Mouse (Mus musculus) stomach, embryonic 14.5 days (tissue): ENCODE measurements around the gene Epb41l5. TPM values are rescaled to one million over a fixed set of nuclear protein-coding genes. Genes with fewer than 3 reads are reported as not detected.

Experiments
- ATAC-seq: fragments of 200-750 bp; cut with Nextera tagmentation; 2 replicates; pipeline ENCODE4 v1.8.0; 2017; ENCODE audit warnings: low read depth, moderate TSS enrichment; ENCODE audit not compliant: insufficient number of reproducible peaks, insufficient read depth, low FRiP score
- H3K27ac ChIP-seq: fragments of 300-500 bp; sonication (generic); 2 replicates; pipeline ENCODE4 v1.5.1; 2014; ENCODE audit warnings: mild to moderate bottlenecking, low read length, moderate library complexity, mixed read lengths
- H3K27me3 ChIP-seq: fragments of 300-500 bp; sonication (generic); 2 replicates; pipeline ENCODE4 v1.6.1; 2014; ENCODE audit warnings: low read length, control low read depth, mixed read lengths; ENCODE audit not compliant: control insufficient read depth, insufficient read depth
- H3K36me3 ChIP-seq: fragments of 300-500 bp; sonication (generic); 2 replicates; pipeline ENCODE4 v1.6.1; 2014; ENCODE audit warnings: mild to moderate bottlenecking, control low read depth, low read length, moderate library complexity, mixed read lengths; ENCODE audit not compliant: control insufficient read depth, insufficient read depth
- H3K4me1 ChIP-seq: fragments of 300-500 bp; sonication (generic); 2 replicates; pipeline ENCODE4 v1.6.1; 2014; ENCODE audit warnings: low read length, control low read depth, mixed read lengths; ENCODE audit not compliant: control insufficient read depth, insufficient read depth
- H3K4me2 ChIP-seq: fragments of 300-500 bp; sonication (generic); replicated peaks from 2 replicates; pipeline ENCODE4 v1.6.1; 2014; ENCODE audit warnings: low read depth, low read length, control low read depth
- H3K4me3 ChIP-seq: fragments of 300-500 bp; sonication (generic); 2 replicates; pipeline ENCODE4 v1.5.1; 2014; ENCODE audit warnings: low read depth, low read length, control low read depth
- H3K9ac ChIP-seq: fragments of 300-500 bp; sonication (generic); replicated peaks from 2 replicates; pipeline ENCODE4 v1.6.1; 2014; ENCODE audit warnings: low read depth, mild to moderate bottlenecking, control low read depth, low read length, moderate library complexity, mixed read lengths
- H3K9me3 ChIP-seq: fragments of 300-500 bp; sonication (generic); 2 replicates; pipeline ENCODE4 v1.6.1; 2016; ENCODE audit warnings: low read depth, low read length, control low read depth; ENCODE audit not compliant: control insufficient read depth
- WGBS: fragments of 180-500 bp; shearing (Covaris S2); extraction: QIAGEN DNeasy Blood & Tissue Kit; methylation state at CpG from one replicate; pipeline ENCODE4 v1.1.7; 2014; 5-methylcytosine and 5-hydroxymethylcytosine counted together
- polyA plus RNA-seq: library from polyadenylated mRNA; unstranded; fragments of >200 nt; fragmentation: Nextera tagmentation; extraction: Ambion mirVana; gene quantifications from 2 replicates; pipeline ENCODE4 v1.2.1, GENCODE M21; 2014

The Epb41l5 gene
- polyA plus RNA-seq, 1 experiment from 2014 or later: 45.0 TPM

DNA sequence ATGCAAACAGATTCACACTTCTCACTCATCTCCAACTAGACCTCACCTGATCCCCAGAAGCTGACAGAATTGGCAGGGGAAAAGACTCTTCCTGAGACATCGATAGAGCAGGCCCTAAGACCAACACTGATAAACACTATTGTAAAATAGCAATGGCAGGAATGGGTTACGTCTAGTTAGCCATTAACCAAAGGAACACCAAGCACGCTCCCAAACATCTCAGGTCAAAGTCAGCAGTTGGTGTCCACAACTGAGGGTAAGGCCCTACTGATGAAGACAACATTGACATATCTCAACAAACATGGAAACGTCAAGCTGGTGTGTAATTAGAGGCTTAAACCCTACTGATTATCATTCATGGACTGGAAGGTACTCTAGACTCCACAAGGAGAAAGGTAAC is 83.3 kb downstream of the Epb41l5 start:
- ATAC-seq: no peak
- Histone ChIP-seq H3K4me2 (no peak overlapping the region), H3K27ac (no peak overlapping the region), H3K4me3 (no peak overlapping the region), H3K27me3 (no peaks in the 10 kb centered on the region), H3K9me3 (no peaks in the 10 kb centered on the region), H3K9ac (no peak overlapping the region), H3K36me3 (no peaks in the 10 kb centered on the region; the same call in 1 of the 2 replicates), H3K4me1 (no peaks in the 10 kb centered on the region)
- WGBS: 83% methylated on average over 4 of the region's 4 CpGs

DNA sequence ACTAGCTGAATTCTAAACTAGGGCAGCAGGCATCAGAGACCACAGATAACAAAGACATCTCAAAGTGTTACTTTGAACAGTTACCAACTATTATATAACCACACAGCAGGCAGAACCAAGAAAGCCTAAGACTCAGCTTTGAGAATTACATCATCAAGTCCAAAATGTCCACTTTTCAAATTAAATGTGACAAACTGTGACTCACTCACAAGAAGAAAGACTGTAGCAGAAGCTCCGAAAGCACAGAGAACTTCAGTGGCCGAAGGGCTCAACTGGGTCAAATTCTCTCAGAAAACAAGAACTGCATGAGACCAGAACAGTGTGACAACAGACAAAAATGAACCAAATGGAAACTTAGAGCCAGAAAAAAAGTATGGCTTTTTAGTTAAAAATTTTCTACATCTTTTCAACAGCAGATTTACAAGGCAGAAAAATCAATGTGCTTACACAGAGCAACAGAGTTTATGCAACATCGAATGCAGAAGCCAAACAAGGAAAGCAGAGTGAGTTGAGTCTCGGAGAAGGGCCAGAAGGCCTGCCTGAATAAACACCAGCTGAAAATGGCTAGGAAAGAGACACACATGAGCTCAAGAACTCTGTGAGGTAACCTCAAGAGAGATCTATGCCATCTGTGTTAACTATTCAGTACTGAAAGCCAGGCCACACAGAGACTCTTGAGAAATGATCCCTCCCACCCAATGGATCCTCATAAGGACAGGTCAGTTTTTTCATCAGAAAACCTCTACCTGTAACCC is 91.0 kb downstream of the Epb41l5 start:
- no peak for ATAC-seq
- no peak overlapping the region for H3K9ac ChIP-seq
- no peaks in the 10 kb centered on the region for H3K4me1 ChIP-seq
- no peaks in the 10 kb centered on the region for H3K9me3 ChIP-seq
- H3K36me3 ChIP-seq: no peaks in the 10 kb centered on the region; the same call in 1 of the 2 replicates
- H3K27ac ChIP-seq: no peak overlapping the region
- no peak overlapping the region for H3K4me3 ChIP-seq
- no peaks in the 10 kb centered on the region for H3K27me3 ChIP-seq
- H3K4me2 ChIP-seq: no peak overlapping the region
- 78% methylated on average over 4 of the region's 4 CpGs for WGBS

DNA sequence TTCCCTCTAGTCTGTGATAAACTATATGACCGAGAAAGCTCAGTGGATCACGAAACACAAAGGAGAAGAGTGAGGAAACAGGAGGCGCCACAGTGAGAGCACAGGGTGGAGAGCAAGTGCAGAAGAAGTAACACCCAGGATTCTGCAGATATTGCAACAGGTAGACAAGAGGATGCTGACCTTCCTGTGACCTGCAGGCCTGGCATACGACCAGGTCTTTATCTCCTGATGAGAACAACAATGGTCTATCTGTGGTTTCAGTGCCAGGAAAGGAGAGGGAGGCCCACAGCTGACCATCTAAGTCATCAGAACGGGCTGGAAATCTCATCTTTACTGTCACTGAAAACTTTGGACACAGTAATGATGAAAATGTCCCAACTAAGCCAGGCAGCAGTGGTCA is 93.1 kb downstream of the Epb41l5 start:
- Histone ChIP-seq H3K9ac (no peak overlapping the region), H3K4me2 (no peak overlapping the region), H3K27ac (no peak overlapping the region), H3K9me3 (no peaks in the 10 kb centered on the region), H3K36me3 (no peaks in the 10 kb centered on the region; the same call in 1 of the 2 replicates), H3K4me3 (no peak overlapping the region), H3K4me1 (no peaks in the 10 kb centered on the region), H3K27me3 (no peaks in the 10 kb centered on the region)
- WGBS: 73% methylated on average over 5 of the region's 5 CpGs
- no peak for ATAC-seq

DNA sequence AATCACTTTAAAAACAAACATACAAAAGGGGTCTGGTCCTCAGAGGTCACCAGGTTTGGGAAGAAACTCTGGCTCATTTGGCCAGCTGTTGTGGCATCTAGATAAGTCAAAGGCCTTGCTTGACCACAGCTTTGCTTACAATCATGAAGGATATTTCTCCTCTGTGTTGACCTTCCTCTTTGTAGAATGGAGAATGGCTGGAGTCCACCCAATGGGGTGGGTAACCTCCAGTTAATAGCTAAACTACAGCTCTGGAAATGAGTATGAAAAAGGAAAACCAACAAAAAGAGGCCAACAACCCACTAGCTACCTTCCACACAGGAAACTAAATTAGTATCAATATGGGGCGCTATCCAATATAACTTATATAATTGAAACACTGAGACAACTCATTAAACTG is 97.1 kb downstream of the Epb41l5 start:
- WGBS: 93% methylated on average over 1 of the region's 1 CpGs
- Histone ChIP-seq H3K9ac (no peak overlapping the region), H3K4me2 (no peak overlapping the region), H3K27ac (no peak overlapping the region), H3K9me3 (no peaks in the 10 kb centered on the region), H3K4me3 (no peak overlapping the region), H3K4me1 (no peaks in the 10 kb centered on the region), H3K27me3 (no peaks in the 10 kb centered on the region), H3K36me3 (no peaks in the 10 kb centered on the region; the same call in 1 of the 2 replicates)
- no peak for ATAC-seq

DNA sequence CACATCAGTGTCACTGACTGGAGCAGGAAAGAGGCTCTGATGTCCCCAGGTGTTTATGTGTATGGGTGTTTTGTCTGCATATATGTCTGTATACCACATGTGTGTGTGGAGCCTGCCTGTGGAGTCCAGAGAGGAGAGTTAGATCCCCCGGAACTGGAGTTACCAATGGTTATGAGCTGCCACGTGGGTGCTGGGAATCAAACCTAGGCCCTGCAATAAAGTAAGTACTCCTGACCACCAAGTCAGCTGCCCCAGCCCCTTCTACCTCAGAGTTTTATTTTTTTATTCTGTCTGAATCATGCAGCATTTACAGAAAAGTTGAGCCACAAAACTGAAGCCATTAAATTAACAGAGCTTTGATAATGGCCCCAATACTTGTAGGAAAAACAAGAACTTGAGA is 98.7 kb downstream of the Epb41l5 start:
- 89% methylated on average over 2 of the region's 2 CpGs for WGBS

DNA sequence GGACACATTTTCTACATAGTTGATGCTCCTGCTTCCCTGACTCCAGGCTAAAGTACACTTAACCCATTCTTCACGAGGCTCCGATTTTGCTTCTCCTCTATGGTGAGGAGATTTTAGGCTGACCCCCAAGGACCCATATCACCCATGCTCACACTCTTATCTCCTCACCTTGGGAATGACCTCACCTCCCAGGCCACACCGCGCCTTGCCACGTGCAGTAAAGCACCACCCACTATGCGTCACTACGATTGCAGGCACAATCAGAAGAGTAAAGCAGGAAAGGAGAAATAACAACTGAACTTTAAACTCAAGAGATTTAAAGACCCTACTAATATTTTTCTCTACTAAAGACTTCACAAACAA is 99.5 kb downstream of the Epb41l5 start:
- H3K27ac ChIP-seq: no peak overlapping the region
- no peak overlapping the region for H3K4me2 ChIP-seq
- WGBS: 85% methylated on average over 7 of the region's 7 CpGs
- H3K9me3 ChIP-seq: no peaks in the 10 kb centered on the region
- H3K4me3 ChIP-seq: no peak overlapping the region
- no peaks in the 10 kb centered on the region for H3K4me1 ChIP-seq
- H3K27me3 ChIP-seq: no peaks in the 10 kb centered on the region
- H3K36me3 ChIP-seq: no peaks in the 10 kb centered on the region; the same call in 1 of the 2 replicates
- no peak overlapping the region for H3K9ac ChIP-seq
- no peak for ATAC-seq

More for the DNA sequence above, 98.7 kb downstream of the Epb41l5 start:
- no peak overlapping the region for H3K27ac ChIP-seq
- H3K9ac ChIP-seq: no peak overlapping the region
- H3K9me3 ChIP-seq: no peaks in the 10 kb centered on the region
- no peak overlapping the region for H3K4me3 ChIP-seq
- no peaks in the 10 kb centered on the region for H3K4me1 ChIP-seq
- H3K4me2 ChIP-seq: no peak overlapping the region
- H3K36me3 ChIP-seq: no peaks in the 10 kb centered on the region; the same call in 1 of the 2 replicates
- ATAC-seq: no peak
- no peaks in the 10 kb centered on the region for H3K27me3 ChIP-seq

DNA sequence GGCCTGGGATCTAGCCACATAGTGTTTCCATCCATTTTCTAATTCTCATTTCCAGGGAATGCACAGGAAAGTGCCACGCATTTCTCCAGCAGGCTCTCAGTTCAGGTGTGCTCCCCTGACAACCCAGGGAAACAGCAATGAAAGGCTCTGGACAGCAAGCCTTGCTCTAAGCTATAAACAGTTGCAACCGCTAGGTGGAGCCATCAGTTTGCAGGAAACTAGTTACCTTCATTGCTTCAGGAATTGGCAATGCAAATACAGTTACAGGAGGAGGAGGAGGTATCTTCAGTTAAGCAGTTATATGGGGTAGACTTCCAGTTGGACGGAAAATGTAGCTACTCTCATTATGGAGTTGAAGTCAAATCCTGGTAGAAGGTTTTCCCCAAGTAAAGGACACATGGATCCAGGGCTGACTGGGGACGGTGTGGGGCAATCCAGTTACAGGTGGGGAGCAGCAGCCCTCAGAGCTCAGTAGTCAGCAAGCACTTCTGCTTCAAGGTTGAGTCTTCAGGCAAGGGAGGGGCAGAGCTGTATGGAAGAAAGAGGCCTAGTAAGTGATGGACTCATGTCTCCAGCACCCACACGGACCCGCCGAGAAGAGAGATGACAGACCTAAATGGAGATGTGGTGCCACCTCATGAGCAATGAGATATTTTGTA is 100.0 kb downstream of the Epb41l5 start:
- Histone ChIP-seq H3K9me3 (no peaks in the 10 kb centered on the region), H3K4me3 (no peak overlapping the region), H3K27me3 (no peaks in the 10 kb centered on the region), H3K4me2 (no peak overlapping the region), H3K36me3 (no peaks in the 10 kb centered on the region; the same call in 1 of the 2 replicates), H3K4me1 (no peaks in the 10 kb centered on the region), H3K9ac (no peak overlapping the region), H3K27ac (no peak overlapping the region)
- WGBS: 67% methylated on average over 7 of the region's 7 CpGs
- peak; percentile 42; the same call in 1 of the 2 replicates for ATAC-seq

DNA sequence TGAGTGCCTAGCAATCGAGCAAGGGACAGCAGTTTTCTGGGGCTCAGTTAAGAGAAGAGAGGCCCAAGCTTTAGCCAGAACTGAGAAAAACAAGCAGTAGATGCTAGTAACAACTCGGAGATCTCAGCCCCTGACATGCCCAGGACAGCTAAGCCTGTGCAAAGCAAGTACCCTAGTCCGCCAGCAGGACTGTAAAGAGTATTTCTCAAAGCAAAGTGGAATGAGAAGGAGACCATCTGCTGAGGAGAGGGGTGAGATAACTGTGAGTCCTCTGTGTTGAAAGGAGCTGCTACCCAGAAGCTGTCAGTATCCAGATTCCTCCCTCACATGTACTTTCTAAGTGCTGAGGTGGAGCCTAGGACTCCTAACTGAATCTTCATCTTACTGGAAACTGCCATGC is 102.3 kb downstream of the Epb41l5 start:
- Histone ChIP-seq H3K36me3 (no peaks in the 10 kb centered on the region), H3K27ac (no peak overlapping the region), H3K4me1 (no peaks in the 10 kb centered on the region), H3K9ac (no peak overlapping the region), H3K27me3 (no peaks in the 10 kb centered on the region), H3K4me3 (no peak overlapping the region), H3K4me2 (no peak overlapping the region), H3K9me3 (no peaks in the 10 kb centered on the region)
- no peak for ATAC-seq
- WGBS: 83% methylated on average over 3 of the region's 3 CpGs
